ENCODE assay signal across 8 mouse cellular contexts in the genomic region with DNA sequence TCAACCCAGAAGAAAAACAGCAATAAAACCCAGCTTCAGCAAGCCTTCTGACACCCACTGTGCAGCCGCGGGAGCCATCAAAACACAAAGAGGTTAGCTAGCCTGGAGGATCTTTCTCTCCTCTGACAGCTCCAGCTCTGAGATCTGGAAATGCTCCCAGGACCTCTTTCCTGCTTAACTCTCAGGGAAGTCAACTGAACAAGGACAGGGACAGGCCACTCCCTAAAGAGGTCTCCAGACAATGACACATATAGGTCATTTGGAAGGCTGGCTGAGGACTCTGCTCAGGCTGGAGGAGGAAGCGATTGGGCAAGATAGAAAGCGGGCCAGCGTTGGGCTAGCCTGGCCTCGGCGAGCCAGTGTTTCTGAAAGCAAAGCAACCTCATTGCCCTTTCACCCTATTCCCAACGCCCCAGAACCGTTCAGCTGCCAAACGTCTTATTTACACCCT. TPM values are rescaled to one million over a fixed set of nuclear protein-coding genes. Genes with fewer than 3 reads are reported as not detected.
DNase-seq lines count a peak whose midpoint lies in the region; ATAC-seq and TF ChIP-seq lines count a peak whose summit lies in the region.

No protein-coding gene starts in this region.

- no peak for TF ChIP-seq RAD21 in MEL (IDR thresholded peaks at IDR 0.05; ENCODE audit: low read depth, low read length)

- 38% methylated on average over 10 of the region's 10 CpGs for WGBS in embryonic facial prominence, embryonic 14.5 days
- WGBS in heart, postnatal 0 days: 34% methylated on average over 10 of the region's 10 CpGs

- TF ChIP-seq POLR2A in MEL (IDR thresholded peaks at IDR 0.05; ENCODE audit: control insufficient read depth in 1 of 2, insufficient read depth in 1 of 2, low read depth in 1 of 2, low read length in 2 of 2, poor library complexity in 1 of 2): no peak

- H3K9me3 ChIP-seq in MEL (replicated peaks; ENCODE audit: insufficient read depth, low read length): no peaks in the 10 kb centered on the region
- no peaks in the 10 kb centered on the region for H3K9me3 ChIP-seq in embryonic facial prominence, embryonic 14.5 days (ENCODE audit: control insufficient read depth, low read length)
- no peaks in the 10 kb centered on the region for H3K9me3 ChIP-seq in heart, postnatal 0 days (replicated peaks; ENCODE audit: control insufficient read depth, low read length)

- H3K79me2 ChIP-seq in MEL (ENCODE audit: control insufficient read depth, insufficient read depth, low read length, poor library complexity): no peaks in the 10 kb centered on the region

- H3K4me1 ChIP-seq in MEL (ENCODE audit: control insufficient read depth in 1 of 2, insufficient read depth in 2 of 2, low read length in 2 of 2): peaks cover 0 to 5% of the 10 kb centered on the region in 2 experiments; a peak in 1 of 4 replicates
- peaks cover 4% of the 10 kb centered on the region; the same call in 1 of the 2 replicates for H3K4me1 ChIP-seq in embryonic facial prominence, embryonic 14.5 days (ENCODE audit: control insufficient read depth, insufficient read depth, low read length)
- H3K4me1 ChIP-seq in heart, postnatal 0 days (ENCODE audit: control insufficient read depth, insufficient read depth): peaks cover 10% of the 10 kb centered on the region

- no peak for DNase-seq in MEL (ENCODE audit: low read depth, low spot score)
- DNase-seq in embryonic facial prominence, embryonic 14.5 days (ENCODE audit: low spot score): no peak
- peak; percentile 32 for DNase-seq in heart, postnatal 0 days (ENCODE audit: low spot score)
- peak; percentile 42 to 76 for DNase-seq in kidney, postnatal 25 days
- DNase-seq in frontal cortex, adult 2 months (ENCODE audit: extremely low spot score in 1 of 2, low spot score in 1 of 2): no peak
- no peak for DNase-seq in embryo, embryonic 11 days
- no peak for DNase-seq in frontal cortex, postnatal 14 days (ENCODE audit: low spot score in 2 of 2)

- H3K9ac ChIP-seq in MEL (ENCODE audit: control insufficient read depth, low read depth, low read length, poor library complexity, severe bottlenecking): peak overlapping the region; percentile 73
- H3K9ac ChIP-seq in embryonic facial prominence, embryonic 14.5 days (ENCODE audit: low read depth, low read length): 0 out of 2 replicates have a peak overlapping the region, but pooled peaks have one; percentile 59
- 0 out of 2 replicates have a peak overlapping the region, but pooled peaks have one; percentile 24 for H3K9ac ChIP-seq in heart, postnatal 0 days (replicated peaks; ENCODE audit: low read depth, low read length)

- H3K27ac ChIP-seq in MEL (ENCODE audit: control insufficient read depth, low read depth, low read length): no peak overlapping the region
- H3K27ac ChIP-seq in embryonic facial prominence, embryonic 14.5 days (replicated peaks; ENCODE audit: low read depth, low read length): no peak overlapping the region
- H3K27ac ChIP-seq in heart, postnatal 0 days (ENCODE audit: low read depth): peak overlapping the region; percentile 83

- no peak for TF ChIP-seq EP300 in MEL (IDR thresholded peaks at IDR 0.05; ENCODE audit: low read depth in 1 of 2, low read length in 2 of 2)
- no peak for TF ChIP-seq EP300 in heart, postnatal 0 days (IDR thresholded peaks at IDR 0.05; ENCODE audit: low read depth)

- peaks cover 0 to 4% of the 10 kb centered on the region in 2 experiments; a peak in 1 of 4 replicates for H3K36me3 ChIP-seq in MEL (ENCODE audit: control insufficient read depth in 1 of 2, insufficient read depth in 2 of 2, low read length in 2 of 2)
- no peaks in the 10 kb centered on the region for H3K36me3 ChIP-seq in embryonic facial prominence, embryonic 14.5 days (ENCODE audit: control insufficient read depth, insufficient read depth, low read length)
- no peaks in the 10 kb centered on the region for H3K36me3 ChIP-seq in heart, postnatal 0 days (replicated peaks; ENCODE audit: control insufficient read depth, insufficient read depth, low read length)

- no peak for TF ChIP-seq CTCF in MEL (IDR thresholded peaks at IDR 0.05 in 2 of 3, conservative IDR thresholded peaks at IDR 0.05 in 1 of 3; ENCODE audit: control insufficient read depth in 1 of 3, insufficient read depth in 1 of 3, low read depth in 2 of 3, low read length in 3 of 3, poor library complexity in 1 of 3, severe bottlenecking in 1 of 3)
- TF ChIP-seq CTCF in heart, postnatal 0 days (IDR thresholded peaks at IDR 0.05; ENCODE audit: low read depth): no peak

- no peak overlapping the region for H3K4me3 ChIP-seq in MEL (ENCODE audit: control insufficient read depth in 1 of 2, insufficient read depth in 1 of 2, low read depth in 2 of 2, low read length in 2 of 2)
- no peak overlapping the region for H3K4me3 ChIP-seq in embryonic facial prominence, embryonic 14.5 days (ENCODE audit: low read depth, low read length)
- H3K4me3 ChIP-seq in heart, postnatal 0 days (ENCODE audit: low read depth, low read length): no peak overlapping the region

- H3K27me3 ChIP-seq in MEL (ENCODE audit: control insufficient read depth in 1 of 2, insufficient read depth in 2 of 2, low read length in 2 of 2): no peaks in the 10 kb centered on the region
- H3K27me3 ChIP-seq in embryonic facial prominence, embryonic 14.5 days (replicated peaks; ENCODE audit: control insufficient read depth, insufficient read depth, low read length): no peaks in the 10 kb centered on the region
- H3K27me3 ChIP-seq in heart, postnatal 0 days (ENCODE audit: control insufficient read depth, insufficient read depth, low read length): no peaks in the 10 kb centered on the region

- peak; percentile 14 for ATAC-seq in embryonic facial prominence, embryonic 14.5 days (ENCODE audit: low read depth)
- ATAC-seq in heart, postnatal 0 days (ENCODE audit: insufficient read depth, low read depth): peak; percentile 72
- ATAC-seq in megakaryocyte progenitor cell, adult 5-6 weeks (replicated peaks; ENCODE audit: poor library complexity): peak; percentile 27; the same call in 1 of the 2 replicates

- no peak overlapping the region for H3K4me2 ChIP-seq in embryonic facial prominence, embryonic 14.5 days (ENCODE audit: low read depth, low read length)
- H3K4me2 ChIP-seq in heart, postnatal 0 days (ENCODE audit: low read depth, low read length): no peak overlapping the region

TF ChIP-seq in MEL, 35 proteins besides CTCF, POLR2A, EP300 and RAD21:
- TF ChIP-seq SIN3A (IDR thresholded peaks at IDR 0.05; ENCODE audit: low read length): no peak
- no peak for TF ChIP-seq TAL1 (IDR thresholded peaks at IDR 0.05; ENCODE audit: low read length)
- TF ChIP-seq MEF2A (IDR thresholded peaks at IDR 0.05; ENCODE audit: extremely low read depth, insufficient replicate concordance, low read depth, low read length, poor library complexity, severe bottlenecking): no peak
- no peak for TF ChIP-seq HCFC1 (IDR thresholded peaks at IDR 0.05; ENCODE audit: low read depth, low read length)
- no peak for TF ChIP-seq CHD2 (IDR thresholded peaks at IDR 0.05; ENCODE audit: low read length)
- no peak for TF ChIP-seq POLR2AphosphoS2 (IDR thresholded peaks at IDR 0.05; ENCODE audit: low read length)
- no peak for TF ChIP-seq JUND (IDR thresholded peaks at IDR 0.05; ENCODE audit: low read depth, low read length)
- no peak for TF ChIP-seq CHD1 (IDR thresholded peaks at IDR 0.05; ENCODE audit: low read depth, low read length)
- TF ChIP-seq GABPA (IDR thresholded peaks at IDR 0.05; ENCODE audit: low read depth, low read length): no peak
- TF ChIP-seq USF1 (IDR thresholded peaks at IDR 0.05; ENCODE audit: low read depth, low read length): no peak
- TF ChIP-seq ZC3H11A (IDR thresholded peaks at IDR 0.05; ENCODE audit: low read depth, low read length): no peak
- TF ChIP-seq TCF12 (IDR thresholded peaks at IDR 0.05; ENCODE audit: low read depth, low read length): no peak
- TF ChIP-seq ELF1 (IDR thresholded peaks at IDR 0.05; ENCODE audit: low read depth, low read length): no peak

RNA-seq across cellular contexts. Expression of a gene that starts 8.7 kb away (rescaled TPM):
- total RNA-seq in MEL (2012; rRNA removed): 17.4 and 19.9 TPM in 2 replicates
- polyA plus RNA-seq in MEL (2012; ENCODE audit: insufficient read depth in 1 of 2, insufficient read length in 2 of 2, low read depth in 1 of 2, low replicate concordance in 2 of 2, missing spikeins in 1 of 2): 10 to 100 TPM in 1 of 2 experiments, not detected in 1; 17.8 TPM
- polyA plus RNA-seq in embryonic facial prominence, embryonic 14.5 days (2014; fragmentation: Nextera tagmentation; extraction: Ambion mirVana): 7.4 and 11.0 TPM in 2 replicates
- total RNA-seq in heart, postnatal 0 days (2014; rRNA removed; ENCODE audit: low replicate concordance): 25.7 and 26.6 TPM in 2 replicates
- 10.9 and 11.3 TPM in 2 replicates for polyA plus RNA-seq in heart, postnatal 0 days (2015; fragmentation: Nextera tagmentation; extraction: Ambion mirVana)
- total RNA-seq in megakaryocyte progenitor cell, adult 5-6 weeks (2015): 4.3 TPM in 2 replicates
- total RNA-seq in megakaryocyte progenitor cell, adult 5-6 weeks (2017): 4.7 and 7.6 TPM in 2 replicates
- polyA plus RNA-seq in frontal cortex, adult 2 months (2012; rRNA removed): 43.0 and 48.3 TPM in 2 replicates

RNA-seq across cellular contexts. Expression of a gene that starts 46.2 kb away (rescaled TPM):
- not detected in 2 replicates for total RNA-seq in MEL (2012; rRNA removed)
- under 1 TPM in 1 of 2 experiments, not detected in 1; 0.18 TPM for polyA plus RNA-seq in MEL (2012; ENCODE audit: insufficient read depth in 1 of 2, insufficient read length in 2 of 2, low read depth in 1 of 2, low replicate concordance in 2 of 2, missing spikeins in 1 of 2)
- polyA plus RNA-seq in embryonic facial prominence, embryonic 14.5 days (2014; fragmentation: Nextera tagmentation; extraction: Ambion mirVana): 0.04 and 0.22 TPM in 2 replicates
- total RNA-seq in heart, postnatal 0 days (2014; rRNA removed; ENCODE audit: low replicate concordance): not detected in 2 replicates
- not detected in 2 replicates for polyA plus RNA-seq in heart, postnatal 0 days (2015; fragmentation: Nextera tagmentation; extraction: Ambion mirVana)
- total RNA-seq in megakaryocyte progenitor cell, adult 5-6 weeks (2015): 0.10 TPM in 1 of 2 replicates, not detected in the other
- total RNA-seq in megakaryocyte progenitor cell, adult 5-6 weeks (2017): 0.08 TPM in 1 of 2 replicates, not detected in the other
- 28.7 and 31.8 TPM in 2 replicates for polyA plus RNA-seq in frontal cortex, adult 2 months (2012; rRNA removed)

Comparison
In these comparisons a context has a peak if more than half of its experiments do, and no peak if none do; other contexts are left out.
1. DNase-seq: peak in heart, postnatal 0 days (single experiment) and kidney, postnatal 25 days (2 of 2); none in MEL (single experiment), embryonic facial prominence, embryonic 14.5 days (single experiment), frontal cortex, adult 2 months (0 of 2), embryo, embryonic 11 days (single experiment) and frontal cortex, postnatal 14 days (0 of 2).
2. ATAC-seq: peak in every context shown above with its lines; median percentile 72 in heart, postnatal 0 days; 27 in megakaryocyte progenitor cell, adult 5-6 weeks; 14 in embryonic facial prominence, embryonic 14.5 days.
3. RNA of a gene that starts 46.2 kb away (polyA plus RNA-seq): 28.7 to 31.8 TPM in frontal cortex, adult 2 months; 0.18 TPM in MEL, 0.04 to 0.22 TPM in embryonic facial prominence, embryonic 14.5 days and not detected in heart, postnatal 0 days; every median in the first group is over 10 times any median in the second.
4. Peak in every context shown above with its lines, with median percentiles within 50 percentile points of each other: H3K9ac ChIP-seq.